Mouse (Mus musculus): ENCODE measurements around the gene Syne3. TPM values are rescaled to one million over a fixed set of nuclear protein-coding genes. Genes with fewer than 3 reads are reported as not detected.
A peak's percentile ranks its signal among the peaks of the same experiment; 100 is the strongest.

Gene Syne3
- total and polyA plus RNA-seq, 2 experiments from 2014 or later: 1.8 to 5.0 TPM

DNA sequence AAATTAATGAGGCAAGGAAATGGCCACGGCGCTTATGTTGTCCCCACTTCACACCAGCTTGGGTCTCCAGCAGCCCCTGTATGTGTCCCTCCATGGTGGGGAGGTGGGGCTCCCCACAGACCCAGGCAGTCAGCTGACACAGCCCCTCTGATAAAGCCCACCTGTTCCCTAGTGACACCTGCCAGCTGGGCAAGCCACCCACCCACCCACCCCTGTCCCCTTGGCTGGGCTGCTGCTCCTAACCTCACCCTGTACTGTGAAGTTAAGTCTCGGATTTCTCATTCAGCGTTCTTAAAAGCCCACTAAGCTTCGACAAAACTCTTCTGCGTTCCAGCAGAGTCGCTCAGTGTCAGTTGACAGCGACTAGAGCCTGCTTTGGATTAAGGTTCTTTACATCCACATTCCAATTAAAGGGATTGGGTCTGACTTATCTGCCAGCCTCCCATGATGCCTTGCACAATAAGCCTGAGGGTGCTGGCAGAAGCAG, 33.2 kb downstream of the Syne3 start:
- ATAC-seq (ENCODE audit: insufficient read depth, low read depth) (no peak), DNase-seq (ENCODE audit: low spot score) (no peak)
- WGBS: 69% methylated on average over 8 of the region's 8 CpGs
- no peak overlapping the region for H3K4me3 ChIP-seq (ENCODE audit: low read depth, low read length)
- peaks cover 11% of the 10 kb centered on the region; the same call in 1 of the 2 replicates for H3K4me1 ChIP-seq (ENCODE audit: control insufficient read depth, insufficient read depth)
- H3K9ac ChIP-seq (replicated peaks; ENCODE audit: low read depth, low read length): no peak overlapping the region
- 0 out of 2 replicates have a peak, but pooled peaks cover 6% of the 10 kb centered on the region for H3K36me3 ChIP-seq (replicated peaks; ENCODE audit: control insufficient read depth, insufficient read depth, low read length)
- no peak overlapping the region for H3K27ac ChIP-seq (ENCODE audit: low read depth)
- H3K27me3 ChIP-seq (ENCODE audit: control insufficient read depth, insufficient read depth, low read length): no peaks in the 10 kb centered on the region
- no peak overlapping the region for H3K4me2 ChIP-seq (ENCODE audit: low read depth, low read length)
- H3K9me3 ChIP-seq (replicated peaks; ENCODE audit: control insufficient read depth, low read length): no peaks in the 10 kb centered on the region
- TF ChIP-seq CTCF (IDR thresholded peaks at IDR 0.05; ENCODE audit: low read depth) (no peak), EP300 (IDR thresholded peaks at IDR 0.05; ENCODE audit: low read depth) (no peak)

DNA sequence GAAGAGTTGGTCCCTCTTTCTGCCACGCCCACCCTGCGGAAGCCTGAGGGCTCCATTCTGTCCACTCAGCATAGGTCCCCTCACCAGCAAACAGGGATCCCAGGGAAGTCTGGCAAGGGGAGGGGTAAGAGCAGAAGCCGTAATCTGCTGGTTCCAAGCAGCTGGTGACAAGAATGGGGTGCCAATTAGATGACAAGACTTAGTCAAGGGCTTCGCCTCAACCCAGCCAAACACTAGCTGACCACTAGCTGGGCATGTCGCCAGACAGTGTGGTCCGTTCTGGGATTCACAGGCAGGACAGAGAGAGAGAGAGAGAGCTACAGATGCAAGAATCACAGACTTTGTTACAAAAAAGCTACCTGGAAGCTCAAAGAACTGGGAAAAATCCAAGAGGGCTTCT, 36.7 kb downstream of the Syne3 start:
- Histone ChIP-seq H3K9ac (replicated peaks; ENCODE audit: low read depth, low read length) (no peak overlapping the region), H3K27me3 (ENCODE audit: control insufficient read depth, insufficient read depth, low read length) (no peaks in the 10 kb centered on the region), H3K36me3 (replicated peaks; ENCODE audit: control insufficient read depth, insufficient read depth, low read length) (peaks cover 6% of the 10 kb centered on the region; the same call in 1 of the 2 replicates), H3K4me3 (ENCODE audit: low read depth, low read length) (no peak overlapping the region), H3K27ac (ENCODE audit: low read depth) (no peak overlapping the region), H3K4me2 (ENCODE audit: low read depth, low read length) (no peak overlapping the region), H3K4me1 (ENCODE audit: control insufficient read depth, insufficient read depth) (no peaks in the 10 kb centered on the region; the same call in none of the 2 replicates), H3K9me3 (replicated peaks; ENCODE audit: control insufficient read depth, low read length) (no peaks in the 10 kb centered on the region)
- ATAC-seq (ENCODE audit: insufficient read depth, low read depth) (peak; percentile 62), DNase-seq (ENCODE audit: low spot score) (peak; percentile 36)
- no peak for TF ChIP-seq CTCF (IDR thresholded peaks at IDR 0.05; ENCODE audit: low read depth)
- TF ChIP-seq EP300 (IDR thresholded peaks at IDR 0.05; ENCODE audit: low read depth): no peak
- 41% methylated on average over 6 of the region's 6 CpGs for WGBS

DNA sequence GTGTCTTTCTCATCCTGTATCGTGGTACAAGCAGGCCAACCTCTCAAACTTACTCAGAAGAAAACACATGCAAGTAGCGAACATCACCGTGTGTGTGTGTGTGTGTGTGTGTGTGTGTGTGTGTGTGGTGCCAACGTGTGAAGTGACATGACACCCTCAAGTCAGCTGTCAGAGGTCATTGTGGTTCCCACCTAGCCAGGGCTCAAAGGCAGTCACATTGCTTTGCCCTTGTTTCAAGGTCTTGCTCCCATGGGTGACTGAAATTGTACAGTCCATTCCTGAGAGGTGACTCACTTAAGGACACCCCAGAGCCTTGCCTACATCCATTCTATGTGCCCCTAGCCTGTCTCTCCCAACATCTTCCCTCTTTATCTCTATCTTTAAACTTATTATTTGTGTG, 40.0 kb downstream of the Syne3 start:
- peak; percentile 62 for ATAC-seq (ENCODE audit: insufficient read depth, low read depth)

GRCm38 (mm10) chr12:104969177-104969576, 40.4 kb downstream of the Syne3 start:
- no peak for DNase-seq (ENCODE audit: low spot score)
- WGBS: 71% methylated on average over 9 of the region's 9 CpGs

More for the DNA sequence above, 40.0 kb downstream of the Syne3 start:
- Histone ChIP-seq H3K27ac (ENCODE audit: low read depth) (no peak overlapping the region), H3K4me3 (ENCODE audit: low read depth, low read length) (no peak overlapping the region), H3K4me2 (ENCODE audit: low read depth, low read length) (no peak overlapping the region), H3K4me1 (ENCODE audit: control insufficient read depth, insufficient read depth) (no peaks in the 10 kb centered on the region; the same call in none of the 2 replicates), H3K27me3 (ENCODE audit: control insufficient read depth, insufficient read depth, low read length) (no peaks in the 10 kb centered on the region), H3K9me3 (replicated peaks; ENCODE audit: control insufficient read depth, low read length) (no peaks in the 10 kb centered on the region), H3K36me3 (replicated peaks; ENCODE audit: control insufficient read depth, insufficient read depth, low read length) (peaks cover 9% of the 10 kb centered on the region; the same call in 1 of the 2 replicates), H3K9ac (replicated peaks; ENCODE audit: low read depth, low read length) (no peak overlapping the region)
- peak; percentile 43 for DNase-seq (ENCODE audit: low spot score)
- TF ChIP-seq EP300 (IDR thresholded peaks at IDR 0.05; ENCODE audit: low read depth) (no peak), CTCF (IDR thresholded peaks at IDR 0.05; ENCODE audit: low read depth) (no peak)
- WGBS: 48% methylated on average over 4 of the region's 4 CpGs

GRCm38 (mm10) chr12:104964953-104965911, 44.4 kb downstream of the Syne3 start:
- no peak overlapping the region for H3K4me2 ChIP-seq (ENCODE audit: low read depth, low read length)
- no peaks in the 10 kb centered on the region for H3K27me3 ChIP-seq (ENCODE audit: control insufficient read depth, insufficient read depth, low read length)
- no peaks in the 10 kb centered on the region for H3K9me3 ChIP-seq (replicated peaks; ENCODE audit: control insufficient read depth, low read length)
- 56% methylated on average over 7 of the region's 7 CpGs for WGBS
- H3K9ac ChIP-seq (replicated peaks; ENCODE audit: low read depth, low read length): no peak overlapping the region
- no peaks in the 10 kb centered on the region; the same call in 1 of the 2 replicates for H3K4me1 ChIP-seq (ENCODE audit: control insufficient read depth, insufficient read depth)
- peaks cover 15% of the 10 kb centered on the region for H3K36me3 ChIP-seq (replicated peaks; ENCODE audit: control insufficient read depth, insufficient read depth, low read length)
- DNase-seq (ENCODE audit: low spot score): no peak
- H3K4me3 ChIP-seq (ENCODE audit: low read depth, low read length): no peak overlapping the region
- no peak for ATAC-seq (ENCODE audit: insufficient read depth, low read depth)
- H3K27ac ChIP-seq (ENCODE audit: low read depth): no peak overlapping the region
- TF ChIP-seq EP300 (IDR thresholded peaks at IDR 0.05; ENCODE audit: low read depth): no peak
- no peak for TF ChIP-seq CTCF (IDR thresholded peaks at IDR 0.05; ENCODE audit: low read depth)

More at GRCm38 (mm10) chr12:104969177-104969576, 40.4 kb downstream of the Syne3 start:
- Histone ChIP-seq H3K27ac (ENCODE audit: low read depth) (no peak overlapping the region), H3K4me1 (ENCODE audit: control insufficient read depth, insufficient read depth) (no peaks in the 10 kb centered on the region; the same call in none of the 2 replicates), H3K4me2 (ENCODE audit: low read depth, low read length) (no peak overlapping the region), H3K9me3 (replicated peaks; ENCODE audit: control insufficient read depth, low read length) (no peaks in the 10 kb centered on the region), H3K9ac (replicated peaks; ENCODE audit: low read depth, low read length) (no peak overlapping the region), H3K36me3 (replicated peaks; ENCODE audit: control insufficient read depth, insufficient read depth, low read length) (peaks cover 9% of the 10 kb centered on the region; the same call in 1 of the 2 replicates), H3K27me3 (ENCODE audit: control insufficient read depth, insufficient read depth, low read length) (no peaks in the 10 kb centered on the region), H3K4me3 (ENCODE audit: low read depth, low read length) (no peak overlapping the region)
- peak; percentile 24; the same call in 1 of the 2 replicates for ATAC-seq (ENCODE audit: insufficient read depth, low read depth)
- TF ChIP-seq CTCF (IDR thresholded peaks at IDR 0.05; ENCODE audit: low read depth) (no peak), EP300 (IDR thresholded peaks at IDR 0.05; ENCODE audit: low read depth) (no peak)

Measured in heart, postnatal 0 days (tissue).